Mouse (Mus musculus) erythroblast, adult 5-6 weeks (primary cell): Measurements from ENCODE around the gene Ly75. TPM values are rescaled to one million over a fixed set of nuclear protein-coding genes. Genes with fewer than 3 reads are reported as not detected.

Experiments used
- ATAC-seq: replicated peaks from 2 replicates; pipeline ENCODE4 v1.8.0; 2016; ENCODE audit warnings: moderate number of reproducible peaks, mild to moderate bottlenecking, moderate TSS enrichment, inconsistent platforms; ENCODE audit not compliant: poor library complexity, low FRiP score, severe bottlenecking
- total RNA-seq, 2 experiments: library from RNA; stranded (forward) in 1 of 2; stranded (reverse) in 1 of 2; fragments of 150-400 nt in 1 of 2; fragments of 200-764, 138-1000 nt in 1 of 2; gene quantifications; 2 replicates each; pipeline versions ENCODE4 v1.2.3 to v1.2.4; 2015 to 2017; ENCODE audit warnings: low replicate concordance in 2 of 2

Ly75 gene
- total RNA-seq (2015; ENCODE audit: low replicate concordance) (5.6 and 7.9 TPM in 2 replicates), total RNA-seq (2017; ENCODE audit: low replicate concordance) (6.1 and 8.2 TPM in 2 replicates)

DNA sequence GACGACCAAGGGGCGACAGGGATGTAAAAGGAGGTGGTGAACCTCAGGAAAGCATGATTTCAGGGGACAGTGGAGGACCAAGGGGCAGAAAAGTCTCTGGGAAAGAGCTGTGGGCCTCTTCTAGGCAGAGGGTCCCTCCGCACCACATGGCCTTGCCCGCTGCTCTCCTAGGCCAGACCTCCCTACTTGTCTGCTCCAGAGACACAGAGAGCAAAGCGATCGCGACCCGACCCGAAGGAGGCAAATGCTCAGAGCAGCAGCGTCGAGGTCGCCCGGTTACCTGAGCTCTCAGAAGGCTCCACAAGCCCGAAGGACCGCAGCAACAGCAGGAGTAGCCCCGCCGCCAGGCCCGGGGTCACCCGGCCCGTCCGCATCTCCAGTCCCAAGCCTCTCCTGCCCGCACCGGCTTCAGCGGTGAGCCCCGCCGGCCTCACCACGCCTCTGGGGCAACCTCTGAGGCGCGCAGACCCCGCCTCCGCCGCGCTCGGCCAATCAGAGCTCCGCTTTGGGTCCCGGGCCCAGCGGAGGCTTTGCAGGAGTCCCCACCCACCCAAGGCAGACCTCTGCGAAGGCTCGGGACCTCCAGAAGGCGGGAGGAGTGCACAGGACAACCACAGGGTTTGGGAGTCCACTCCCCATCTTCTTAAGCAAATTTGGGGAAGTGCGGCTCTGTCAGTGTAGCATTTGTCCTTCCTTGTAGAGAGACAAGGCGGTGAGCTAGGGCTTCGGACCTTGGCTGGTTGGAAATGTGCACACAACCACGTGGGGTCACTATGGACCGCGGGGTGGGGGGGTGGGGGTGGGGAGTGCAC, at the start of gene Ly75:
Gene Ly75 (minus strand): TSS at position 446 of the 812 bp plus-strand sequence.
- ATAC-seq = peak; percentile 64; the same call in 1 of the 2 replicates

DNA sequence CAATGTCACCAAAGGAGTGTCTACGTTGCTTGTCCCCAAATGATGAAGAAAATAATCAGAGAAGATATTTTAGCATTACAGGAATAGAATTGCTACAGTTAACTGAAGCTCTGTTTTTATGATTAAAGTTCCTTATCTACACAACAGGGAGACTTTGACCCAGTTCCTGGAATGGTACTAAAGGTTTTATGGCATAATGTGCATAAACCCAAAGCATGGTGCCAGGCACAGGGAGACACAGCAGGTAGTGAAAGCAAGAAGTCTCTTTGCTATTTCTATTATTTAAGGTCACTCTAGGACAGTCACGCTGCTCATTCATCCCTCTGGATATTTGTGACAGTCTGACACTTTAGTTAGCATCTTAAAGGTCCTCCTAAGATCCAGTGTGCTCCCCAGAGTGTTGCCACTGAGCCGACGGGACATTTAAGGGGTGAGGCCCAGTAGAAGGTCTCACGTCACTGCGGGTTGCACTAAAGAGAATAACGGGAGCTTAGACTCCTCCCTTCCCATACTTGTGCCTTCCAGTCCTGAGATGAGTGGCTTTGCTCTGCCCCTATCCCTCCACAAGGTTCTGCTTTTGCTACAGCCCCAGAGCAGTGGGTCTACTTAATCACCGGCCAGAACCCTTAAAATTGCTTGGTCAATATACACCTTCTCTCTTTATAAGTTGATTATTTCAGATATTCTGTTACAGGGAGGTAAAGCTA, 47.4 kb upstream of the Ly75 start:
- no peak for ATAC-seq

DNA sequence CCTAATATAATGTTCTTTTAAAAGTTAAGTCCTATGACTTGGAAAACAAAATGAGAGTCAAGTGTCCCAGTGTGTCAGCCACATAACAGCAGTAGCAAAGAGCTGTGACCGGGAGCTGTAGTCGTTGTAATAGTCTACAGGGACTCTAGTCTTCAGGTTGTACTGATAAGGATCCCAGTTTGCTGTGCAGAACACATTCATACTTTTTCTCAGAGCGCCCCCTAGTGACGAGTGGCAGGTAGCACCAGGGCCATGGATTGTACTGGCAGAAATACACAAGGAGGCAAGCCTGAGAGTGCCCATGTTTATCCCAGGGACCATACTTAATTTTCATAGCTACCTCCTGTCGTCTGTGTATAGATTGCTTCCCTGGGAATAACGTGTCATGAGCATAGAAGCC, 35.0 kb upstream of the Ly75 start:
- ATAC-seq = peak; percentile 72; the same call in 1 of the 2 replicates

DNA sequence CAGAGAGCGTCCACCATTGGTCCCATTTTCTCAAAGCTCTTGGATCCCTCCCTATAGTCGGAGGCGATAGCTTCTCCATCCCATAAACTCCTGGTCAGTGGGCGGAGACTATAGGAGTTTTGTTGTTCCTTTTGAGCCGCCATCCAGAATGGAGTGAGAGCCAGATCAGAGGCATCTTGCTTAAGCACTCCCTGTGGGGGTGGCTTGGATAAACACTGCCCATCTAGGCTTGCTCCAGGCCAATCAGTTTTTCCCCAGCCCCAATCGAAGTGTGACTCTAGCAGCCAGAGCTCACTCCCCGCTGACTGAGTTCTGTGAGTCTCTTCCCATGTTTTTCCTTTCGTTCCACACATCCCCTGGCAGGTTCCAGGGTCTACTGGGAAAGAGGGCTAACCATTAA, 31.2 kb upstream of the Ly75 start:
- ATAC-seq = no peak

DNA sequence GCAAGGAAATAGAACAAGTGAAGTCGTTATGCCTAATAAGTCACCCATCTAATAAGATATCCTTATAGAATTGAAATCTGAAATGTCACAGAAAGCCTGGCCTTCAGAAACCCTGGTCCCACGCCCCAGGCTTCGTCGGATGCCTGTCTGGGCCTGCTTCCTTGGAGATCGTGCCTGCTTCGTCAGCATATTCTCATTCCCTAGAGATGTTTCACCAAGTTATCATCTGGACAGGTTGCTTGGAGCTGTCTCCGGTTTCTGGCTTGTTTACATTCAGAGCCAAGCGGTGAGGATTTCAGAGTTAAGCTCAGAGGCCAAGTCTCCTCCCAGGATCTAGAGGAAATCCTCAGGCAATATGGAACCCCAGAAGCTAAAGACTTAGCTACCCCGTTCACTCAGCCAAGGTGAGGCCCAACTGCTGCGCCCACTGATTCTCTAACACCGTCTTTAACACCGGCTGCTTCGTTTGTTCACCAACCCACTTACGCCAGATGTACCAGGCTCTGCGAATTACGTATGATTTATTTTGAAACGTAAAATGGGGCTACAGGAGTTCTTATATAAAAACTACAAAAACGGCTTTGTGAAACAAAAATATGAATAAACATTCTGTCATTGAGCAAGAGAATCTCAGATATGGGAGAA, 30.0 kb upstream of the Ly75 start:
- ATAC-seq = no peak

DNA sequence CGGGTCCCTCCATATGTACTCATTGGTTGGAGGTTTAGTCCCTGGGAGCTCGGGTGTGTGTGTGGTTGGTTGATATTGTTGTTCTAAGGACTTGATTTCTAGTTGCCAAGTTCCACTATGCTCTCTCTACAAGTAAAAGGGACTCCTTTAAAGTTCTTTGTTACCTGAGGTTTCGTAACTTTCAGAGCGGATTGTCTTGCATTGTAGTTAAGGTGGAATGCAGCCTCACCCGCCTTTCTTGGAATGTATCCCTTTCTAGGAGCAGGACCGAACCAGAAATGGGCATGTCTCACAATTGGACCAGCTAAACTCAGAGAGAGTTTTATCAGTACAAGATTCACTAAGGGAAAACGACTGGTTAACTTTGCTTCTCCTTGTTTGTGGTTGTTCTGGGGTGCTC, 28.1 kb upstream of the Ly75 start:
- no peak for ATAC-seq

DNA sequence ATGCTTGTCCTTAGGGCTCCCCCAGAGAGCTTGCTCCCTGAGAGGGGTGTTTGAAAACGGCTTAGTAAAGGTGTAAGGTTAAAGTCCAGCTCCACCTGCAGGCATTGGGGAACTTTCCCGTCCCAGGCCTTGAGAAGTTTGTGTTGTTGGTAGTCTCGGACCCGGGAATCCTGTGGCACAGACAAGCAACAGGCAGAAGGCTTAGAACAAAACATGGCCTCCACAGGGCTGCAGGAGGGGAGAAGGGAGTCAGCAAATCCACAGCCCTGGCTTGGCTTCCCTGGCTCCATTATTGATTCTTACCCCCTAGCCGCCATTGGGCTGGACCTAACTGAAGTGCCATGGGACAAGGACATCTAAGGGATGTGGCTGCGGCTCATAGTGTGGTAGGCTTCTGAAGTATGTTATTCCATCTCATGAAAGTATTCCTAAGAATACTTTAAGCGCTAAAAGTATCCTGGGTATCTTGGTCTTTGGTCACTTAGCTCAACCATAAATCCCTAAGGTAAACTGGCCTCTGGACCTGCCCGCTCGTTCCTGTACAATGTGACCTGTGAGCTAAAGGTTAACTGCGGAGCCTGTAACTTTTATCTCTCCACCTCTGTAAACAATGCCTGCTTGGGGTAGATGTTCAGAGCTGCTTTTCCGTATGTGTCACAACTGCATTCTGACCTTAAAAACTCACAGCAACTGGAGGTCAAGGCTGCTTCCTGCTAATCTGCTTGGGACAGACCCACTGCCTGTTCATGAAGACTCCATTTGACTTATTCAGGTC, 27.1 kb upstream of the Ly75 start:
- no peak for ATAC-seq

DNA sequence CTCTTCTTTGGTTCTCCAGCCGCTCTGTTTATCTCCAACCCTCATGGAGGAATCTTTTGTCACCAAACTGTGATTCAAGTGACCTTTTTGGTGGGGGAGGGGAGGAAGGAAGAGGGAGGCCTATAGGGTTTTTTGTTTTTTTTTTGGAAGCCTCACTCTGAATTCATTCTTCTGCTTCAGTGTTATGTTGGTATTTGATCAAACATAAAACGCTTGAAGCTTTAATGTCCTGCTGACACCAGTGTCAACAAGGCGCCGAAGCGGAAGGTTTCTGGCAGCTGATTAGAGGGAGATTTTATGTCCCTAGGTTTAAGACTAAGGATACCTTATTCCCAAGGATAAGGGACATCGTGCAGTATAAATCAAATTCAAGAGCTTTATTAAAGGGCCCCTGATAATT, 26.1 kb upstream of the Ly75 start:
- ATAC-seq = no peak

DNA sequence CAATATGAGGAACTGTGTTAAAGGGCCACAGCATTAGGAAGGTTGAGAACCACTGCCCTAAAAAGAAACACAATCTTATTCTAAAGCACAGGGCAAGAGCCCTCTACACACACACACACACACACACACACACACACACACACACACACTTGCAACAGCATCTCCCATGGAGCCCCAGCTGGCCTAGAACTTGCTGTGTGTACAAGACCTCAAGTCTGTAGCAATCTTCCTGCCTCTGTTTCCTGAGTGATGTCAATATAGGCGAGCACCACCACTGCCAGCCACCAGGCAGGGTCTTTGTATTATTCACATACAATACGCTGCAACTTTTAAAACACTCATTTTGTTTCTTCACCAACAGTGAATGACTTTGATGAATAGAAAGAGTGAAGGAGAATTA, 24.3 kb upstream of the Ly75 start:
- no peak for ATAC-seq

DNA sequence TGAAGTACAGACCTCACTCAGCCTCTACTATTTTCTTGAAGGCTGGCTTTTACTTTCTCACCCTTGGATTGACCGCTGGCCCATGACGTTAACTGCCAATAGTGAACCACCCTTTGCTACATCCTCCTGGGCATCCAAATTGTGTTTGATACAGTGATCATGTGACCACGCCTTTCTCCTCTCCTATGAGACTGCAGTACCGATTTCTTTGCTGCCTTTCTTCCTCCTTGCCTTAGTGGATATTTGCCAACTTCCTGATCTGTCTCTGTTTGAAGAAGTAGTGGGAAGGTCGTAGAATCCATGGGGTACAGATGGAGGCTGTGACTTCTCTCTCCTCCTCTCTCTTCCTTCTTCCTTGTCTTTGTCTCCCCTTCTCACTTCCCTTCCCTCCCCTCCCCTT, 22.3 kb upstream of the Ly75 start:
- ATAC-seq = no peak

DNA sequence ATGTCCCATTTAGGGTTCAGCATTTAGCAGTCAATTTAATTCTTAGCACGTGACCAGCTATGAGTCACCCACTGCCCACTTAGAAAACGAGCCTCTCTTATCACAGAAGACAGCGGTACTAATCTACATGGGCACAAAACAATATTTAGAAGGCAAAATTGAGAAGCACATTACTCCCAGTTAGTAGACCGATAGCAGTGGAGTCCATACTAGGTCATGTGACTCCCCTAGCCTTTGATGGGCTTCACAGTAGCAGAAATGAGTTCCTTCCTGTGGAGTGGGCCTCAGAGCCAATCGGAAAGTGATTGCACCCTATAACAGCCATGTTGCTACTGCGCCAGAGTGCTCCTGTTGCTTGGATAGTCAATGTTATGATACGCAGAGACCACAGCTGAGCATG, 21.7 kb upstream of the Ly75 start:
- ATAC-seq = no peak

DNA sequence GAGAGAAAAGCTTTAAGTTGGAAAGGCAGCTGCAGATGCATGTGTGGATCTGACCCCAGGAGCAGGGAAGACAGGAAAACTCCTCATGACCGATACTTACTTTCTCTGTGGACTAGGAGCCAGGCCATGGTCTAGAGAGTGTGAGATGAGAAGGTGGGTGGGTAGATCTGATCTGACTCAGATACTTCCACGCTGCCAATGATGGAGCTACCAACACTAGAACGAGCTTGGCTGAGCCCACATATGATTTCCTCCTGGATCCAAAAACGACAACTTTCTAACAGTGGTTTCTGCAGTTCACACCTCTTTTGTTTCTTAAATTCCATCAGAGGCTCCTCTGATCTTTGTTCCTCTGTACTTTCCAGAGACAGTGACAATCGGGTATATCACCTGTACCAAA, 18.6 kb upstream of the Ly75 start:
- no peak for ATAC-seq

DNA sequence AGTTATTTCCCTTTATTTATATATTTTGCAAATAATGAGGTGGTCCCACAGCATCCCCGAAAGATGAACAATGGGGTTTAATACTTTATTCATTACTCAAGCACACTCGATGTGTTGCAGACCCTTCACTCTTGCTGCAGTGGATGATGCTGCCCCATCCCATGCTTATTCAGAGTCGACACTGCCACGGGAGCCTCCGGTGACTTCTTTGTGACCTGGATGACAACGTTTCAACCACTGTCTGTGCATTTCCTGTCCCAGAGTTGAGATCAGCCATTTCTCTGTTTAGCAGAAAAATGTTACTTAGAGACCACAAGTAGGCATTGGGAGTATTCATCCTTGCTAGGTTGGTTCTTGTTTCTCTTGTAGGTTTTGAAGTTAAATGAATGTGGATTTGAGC, 10.7 kb upstream of the Ly75 start:
- no peak for ATAC-seq

DNA sequence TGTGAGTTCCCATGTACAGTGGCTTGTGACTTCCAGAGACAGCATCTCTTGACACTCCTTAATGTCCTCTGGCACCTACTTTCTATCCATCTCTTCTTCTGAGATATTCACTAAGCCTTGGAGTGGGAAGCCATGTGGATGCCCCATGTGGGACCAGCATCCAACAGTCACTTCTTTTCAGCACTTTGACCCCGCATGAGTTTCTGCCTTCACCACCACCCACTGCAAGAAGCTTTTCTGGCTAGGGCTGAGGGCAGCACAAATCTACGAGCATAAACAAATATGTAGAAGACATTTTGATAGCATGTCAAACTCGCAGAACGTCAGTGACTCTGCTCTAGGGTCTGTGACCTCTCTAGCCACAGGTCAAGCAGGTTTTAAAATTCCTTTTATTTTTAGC, 9.2 kb upstream of the Ly75 start:
- no peak for ATAC-seq

DNA sequence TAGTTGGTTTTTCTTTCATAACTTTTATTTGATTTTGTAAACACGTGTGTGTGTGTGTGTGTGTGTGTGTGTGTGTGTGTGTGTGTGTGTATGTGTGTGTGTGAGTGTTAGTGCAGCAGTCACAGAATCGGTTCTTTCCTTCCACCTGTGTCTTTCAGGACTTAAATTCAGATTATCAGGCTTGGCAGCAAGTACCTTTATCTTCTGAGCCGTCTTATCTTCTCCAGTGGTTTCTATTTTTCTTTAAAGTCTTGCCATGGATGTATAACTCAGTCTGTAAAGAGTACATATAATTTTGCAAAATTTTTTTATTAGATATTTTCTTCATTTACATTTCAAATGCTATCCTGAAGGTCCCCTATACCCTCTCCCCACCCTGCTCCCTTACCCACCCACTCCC, 4.3 kb upstream of the Ly75 start:
- no peak for ATAC-seq

DNA sequence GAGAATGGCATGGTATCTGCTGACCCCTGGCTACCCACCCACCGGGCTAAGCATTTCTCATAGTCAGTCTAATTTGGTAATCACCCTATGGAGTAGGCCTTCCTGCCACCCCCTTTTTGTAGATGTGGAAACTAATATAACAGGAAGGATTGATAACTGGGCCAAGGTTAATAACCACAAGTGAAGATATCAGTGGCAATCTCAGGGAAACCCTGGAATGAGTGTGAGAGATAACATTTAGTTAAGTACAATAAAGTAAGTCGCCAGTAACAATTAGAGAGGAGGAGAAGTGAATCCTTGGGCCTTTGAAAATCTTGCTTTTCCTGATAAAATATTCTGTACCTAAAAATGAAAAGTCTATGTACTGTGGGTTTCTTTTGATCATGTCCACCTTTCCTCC, 3.7 kb upstream of the Ly75 start:
- ATAC-seq = no peak

DNA sequence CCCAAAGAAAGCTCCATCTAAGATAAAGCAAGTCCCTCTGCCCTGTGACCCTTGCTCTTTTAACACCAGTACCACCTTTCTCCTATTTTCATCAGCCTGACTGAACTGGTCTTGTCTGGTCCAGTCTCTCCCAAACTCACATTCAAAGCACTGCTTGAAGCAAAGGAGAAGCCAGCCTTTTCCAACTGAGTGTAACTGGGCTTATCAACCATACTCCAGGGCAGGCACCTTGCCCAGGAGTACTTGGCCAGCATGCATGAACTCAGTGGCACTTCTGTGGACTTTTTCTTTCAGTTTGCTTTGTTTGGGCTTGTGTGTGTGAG, 1.6 kb upstream of the Ly75 start:
- ATAC-seq = no peak

DNA sequence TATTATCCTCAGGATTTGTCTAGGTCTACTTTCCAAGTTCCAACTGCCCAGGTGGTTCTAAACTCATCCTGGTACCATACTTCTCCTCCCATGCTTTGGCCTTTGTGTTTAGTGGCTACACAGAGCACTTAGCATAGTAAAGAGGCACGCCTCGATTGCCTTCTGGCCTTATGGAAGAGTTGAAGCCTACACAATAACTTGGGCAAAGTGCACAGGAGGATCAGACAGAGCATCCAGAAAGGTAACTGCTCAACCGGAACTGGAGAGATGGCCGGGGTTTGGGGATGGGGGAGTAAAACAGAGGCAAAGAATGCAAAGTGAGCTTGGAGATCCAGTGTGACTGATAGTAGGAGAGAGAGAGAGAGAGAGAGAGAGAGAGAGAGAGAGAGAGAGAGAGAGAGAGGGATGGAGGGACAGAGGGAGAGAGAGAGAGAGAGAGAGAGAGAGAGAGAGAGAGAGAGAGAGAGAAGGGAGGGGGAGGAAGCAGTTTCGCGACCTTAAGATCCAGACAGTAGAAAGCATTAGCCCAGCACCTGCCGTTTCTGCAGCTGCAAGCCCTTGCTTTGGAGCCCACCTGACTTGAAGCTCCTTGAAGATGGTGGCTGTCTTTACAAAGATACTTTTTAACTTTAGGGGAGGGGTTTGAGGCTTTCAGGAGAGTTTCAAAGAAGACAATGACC, 1.1 kb upstream of the Ly75 start:
- no peak for ATAC-seq

DNA sequence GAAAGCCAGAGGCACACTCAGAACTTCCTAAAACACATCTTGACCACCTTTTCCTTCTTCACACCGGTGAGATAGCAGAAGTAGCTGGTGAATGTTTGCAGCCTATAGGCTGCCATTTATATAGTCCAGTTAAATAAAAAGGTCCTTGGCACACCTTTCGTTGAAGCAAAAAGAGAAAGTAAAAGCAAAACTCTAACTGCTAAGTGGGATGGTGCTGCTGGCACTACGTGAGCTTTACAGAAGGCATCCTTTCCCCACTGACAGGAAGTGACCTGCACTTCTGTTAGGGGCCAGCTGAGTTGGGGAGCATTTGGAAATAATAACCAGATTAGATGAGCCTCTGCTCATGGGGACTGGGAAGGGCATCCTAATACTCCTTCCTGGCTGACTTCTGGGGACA, 757 bp downstream of the Ly75 start:
- ATAC-seq = no peak

DNA sequence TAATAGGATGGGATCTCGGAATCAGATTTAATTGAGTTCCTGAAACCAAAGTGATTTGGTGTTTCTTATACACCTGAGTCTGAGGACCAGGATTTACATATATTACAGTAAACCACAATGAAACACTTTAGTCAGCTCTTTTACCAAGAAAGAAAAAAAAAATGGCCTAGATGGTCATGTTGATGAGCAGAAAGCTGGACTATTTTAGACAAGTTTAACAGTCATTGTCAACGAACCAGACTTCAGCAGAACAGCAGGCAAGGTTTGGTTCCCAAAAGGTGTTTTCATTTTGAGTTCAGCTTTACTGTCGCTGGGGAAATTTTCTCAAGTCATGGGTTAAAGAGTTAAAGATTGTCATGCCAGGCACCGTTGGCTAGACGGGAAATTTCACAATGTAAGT, 5.8 kb downstream of the Ly75 start:
- ATAC-seq = no peak
